Mouse (Mus musculus) MN1 (cell line): Measurements from ENCODE around the gene Rccd1.

Experiments used
- DNase-seq: peaks from one replicate; pipeline ENCODE4 v3.0.0-alpha.2; 2016; ENCODE audit warnings: low spot score

The Rccd1 gene

DNA sequence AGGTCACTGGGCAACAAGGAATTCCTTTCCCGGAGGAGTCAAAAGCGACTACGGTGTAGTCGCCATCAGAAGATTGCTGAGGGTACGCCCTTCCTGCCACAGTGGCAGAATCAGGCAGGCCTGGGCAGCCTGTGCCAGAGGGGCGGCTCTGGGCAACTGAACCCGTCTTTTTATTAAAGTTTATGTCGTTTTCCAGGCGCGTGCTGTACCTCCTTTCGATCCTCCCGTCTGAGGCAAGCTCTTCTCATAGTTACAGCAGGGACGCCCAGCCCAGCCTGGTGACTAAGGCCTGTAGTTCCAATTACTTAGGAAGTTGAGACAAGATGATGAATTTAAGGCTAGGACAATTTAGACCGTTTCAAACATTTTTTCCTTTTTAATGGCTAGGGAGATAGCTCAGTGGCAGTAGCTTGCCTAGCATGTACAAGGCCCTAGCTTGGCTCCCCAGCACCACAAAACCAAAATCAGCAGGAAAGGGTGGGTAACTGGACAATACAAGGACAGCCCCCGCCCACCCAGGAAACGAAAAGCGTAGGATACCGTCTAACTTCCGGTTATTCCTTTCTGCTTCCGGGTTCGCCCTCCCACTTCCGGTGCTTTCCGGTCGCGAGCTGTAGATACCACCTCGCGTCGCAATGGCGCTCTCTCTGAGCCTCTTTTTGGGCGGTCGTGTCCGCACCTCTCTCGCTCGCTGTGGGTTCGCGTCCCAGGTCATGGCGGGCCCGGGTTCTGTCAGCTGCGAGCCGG is 63.5 kb downstream of the Rccd1 start, which contains the start of gene Ngrn:
Gene Ngrn, plus strand, starts transcription at position 591 of the 747 bp plus-strand sequence.
- DNase-seq = peak; percentile 93

DNA sequence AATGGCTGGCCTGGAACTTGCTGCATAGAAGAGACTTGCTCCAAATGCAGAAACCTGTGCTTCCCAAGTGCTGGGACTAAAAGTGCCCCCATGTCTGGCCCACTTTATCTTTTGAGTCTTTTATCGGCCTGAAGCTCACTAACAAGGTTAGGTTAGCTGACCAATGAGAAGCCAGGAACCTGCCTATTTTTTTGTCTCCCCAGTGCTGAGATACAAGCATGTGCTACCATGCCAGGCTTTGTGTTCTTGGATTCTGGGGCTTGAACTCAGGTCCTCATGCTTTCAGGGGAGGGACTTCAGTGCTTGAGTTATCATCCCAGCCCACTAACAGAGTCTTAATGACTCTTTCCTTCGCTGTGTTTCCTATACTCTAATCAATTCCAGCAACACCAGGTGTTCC is 66.5 kb downstream of the Rccd1 start:
- DNase-seq = no peak

DNA sequence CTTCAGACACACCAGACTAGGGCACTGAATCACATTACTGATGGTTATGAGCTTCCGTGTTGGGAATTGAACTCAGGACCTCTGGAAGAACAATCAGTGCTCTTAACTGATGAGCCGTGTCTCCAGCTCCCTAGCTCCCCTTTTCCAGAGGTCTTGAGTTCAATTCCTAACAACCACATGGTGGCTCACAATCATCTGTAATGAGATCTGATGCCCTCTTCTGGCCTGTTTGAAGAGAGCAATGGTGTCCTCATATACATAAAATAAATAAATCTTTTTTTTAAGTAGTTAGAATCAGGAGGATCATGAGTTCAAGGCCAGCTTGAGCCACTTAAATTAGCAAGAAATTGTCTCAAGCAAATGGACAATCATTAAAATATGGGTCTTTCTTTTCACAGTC is 68.3 kb downstream of the Rccd1 start:
- DNase-seq = no peak

DNA sequence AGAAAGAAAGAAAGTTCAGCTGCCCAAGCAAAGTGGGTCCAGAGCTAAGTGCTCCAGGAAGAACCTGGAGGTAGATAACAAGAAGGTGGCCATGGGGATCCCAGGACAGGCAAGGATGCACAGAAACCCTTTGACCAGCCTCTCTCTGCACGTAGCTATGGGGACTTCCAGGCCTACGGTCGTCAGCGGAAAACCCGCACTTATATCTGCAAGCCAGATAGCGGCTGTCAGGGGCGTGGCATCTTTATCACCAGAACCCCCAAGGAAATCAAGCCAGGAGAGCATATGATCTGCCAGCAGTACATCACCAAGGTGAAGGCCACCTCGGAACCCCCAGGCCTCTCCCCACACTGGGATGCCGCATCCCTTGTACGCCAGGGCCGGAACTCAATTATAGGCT is 71.4 kb downstream of the Rccd1 start:
- no peak for DNase-seq

DNA sequence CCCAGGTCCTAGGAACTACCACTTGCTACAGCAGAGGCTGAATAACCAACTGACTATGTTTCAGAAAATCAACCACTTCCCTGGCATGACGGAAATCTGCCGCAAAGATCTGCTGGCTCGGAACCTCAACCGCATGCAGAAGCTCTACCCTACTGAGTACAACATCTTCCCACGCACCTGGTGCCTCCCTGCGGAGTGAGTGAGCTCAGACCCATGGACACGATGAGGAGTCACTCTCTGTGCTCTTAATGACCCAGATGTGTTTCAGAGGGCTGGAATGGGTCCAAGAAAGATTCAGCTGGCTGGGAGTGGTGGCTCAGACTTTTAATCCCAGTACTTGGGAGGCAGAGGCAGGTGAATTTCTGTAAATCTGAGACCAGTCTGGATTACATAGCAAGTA is 71.8 kb downstream of the Rccd1 start:
- DNase-seq = peak; percentile 47

DNA sequence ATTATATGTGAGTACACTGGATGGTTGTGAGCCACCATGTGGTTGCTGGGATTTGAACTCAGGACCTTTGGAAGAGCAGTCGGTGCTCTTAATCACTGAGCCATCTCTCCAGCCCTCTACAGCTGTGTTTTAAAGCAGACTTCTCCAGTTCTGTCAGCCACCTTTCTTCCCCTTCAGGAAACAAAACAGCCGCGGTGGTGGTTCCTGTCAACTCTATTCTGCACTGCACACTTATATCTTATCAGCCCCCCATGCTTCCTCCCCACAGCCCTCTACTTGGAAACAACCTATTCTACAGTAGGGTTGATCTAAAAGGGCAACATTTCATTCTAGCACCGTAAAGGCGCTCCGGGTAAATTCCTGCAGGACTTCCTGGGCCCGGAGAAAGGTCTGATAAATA is 77.4 kb downstream of the Rccd1 start:
- DNase-seq = peak; percentile 34

DNA sequence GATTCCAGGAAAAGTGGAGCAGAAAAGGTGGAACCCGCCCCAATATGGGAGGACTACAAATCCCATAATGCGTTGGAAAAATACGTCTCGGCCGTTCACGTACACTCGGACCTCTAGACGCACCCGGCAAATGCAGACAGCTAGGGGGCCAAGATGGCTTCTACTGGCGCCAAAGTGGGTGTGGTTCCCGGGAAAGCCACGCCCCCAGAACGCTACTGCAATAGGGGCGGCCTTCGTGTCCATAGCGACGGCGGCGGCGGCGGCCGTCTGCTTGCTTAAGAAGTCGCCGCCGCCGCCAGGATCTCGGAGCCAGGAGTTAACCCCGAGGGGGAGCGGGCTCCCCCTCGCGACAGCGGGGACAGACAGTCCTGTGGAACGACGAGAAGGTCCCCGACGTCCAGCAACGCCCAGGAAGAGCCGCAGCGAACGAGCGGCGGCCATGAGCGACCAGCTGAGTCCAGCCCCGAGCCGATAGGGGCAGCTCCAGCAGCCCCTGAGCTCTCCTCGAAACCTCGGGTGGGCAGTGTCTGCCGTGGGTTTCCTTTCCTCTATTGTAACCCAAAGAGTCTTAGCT is 78.0 kb downstream of the Rccd1 start, which contains the start of gene Ttll13:
Gene Ttll13, plus strand, starts transcription at position 229 of the 574 bp plus-strand sequence.
- DNase-seq = peak; percentile 98

DNA sequence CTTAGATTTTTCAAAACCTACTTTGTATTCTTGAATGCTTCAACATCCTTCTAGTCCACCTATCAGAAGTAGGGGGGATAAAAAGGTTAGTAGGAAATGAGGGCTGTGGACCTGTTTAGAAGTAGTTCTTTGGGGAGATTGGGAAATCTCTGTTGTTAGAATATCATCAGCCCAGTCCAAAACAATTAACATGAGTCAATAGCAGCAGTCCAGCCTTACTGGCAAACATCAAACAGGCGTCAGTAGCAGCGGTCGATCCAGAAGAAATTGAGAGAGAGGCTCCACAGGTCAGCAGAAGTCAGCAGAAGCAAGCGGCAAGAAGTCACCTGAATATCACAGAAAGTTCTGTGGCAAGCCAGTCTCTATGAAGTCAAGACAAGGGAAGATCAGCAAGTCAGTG is 79.4 kb downstream of the Rccd1 start:
- DNase-seq = no peak
